Mouse (Mus musculus): Measurements from ENCODE around the gene Ap4s1. TPM values are rescaled to one million over a fixed set of nuclear protein-coding genes. Genes with fewer than 3 reads are reported as not detected.

Ap4s1 gene
- polyA plus RNA-seq, 1 experiment from 2014 or later = 11.8 TPM

- no peaks in the 10 kb centered on the region for H3K27me3 ChIP-seq
- DNase-seq (ENCODE audit: low read depth, low spot score) = no peak
- in situ Hi-C loops (cut with MboI; ENCODE audit: low pct_unique_long_range_greater_than_20kb) = no loop called here
- ChIA-PET CTCF (interaction anchor here (1.5 to 2.0 kb wide), 2 partner anchors 11 to 15 kb away, joined by 3 to 5 read pairs; no protein-coding TSS in a partner anchor), POLR2A (no interaction called here)
- no peak for ATAC-seq
- TF ChIP-seq CTCF (IDR thresholded peaks at IDR 0.05) = no peak
Observed at GRCm38 (mm10) chr12:51767454-51767853, 76.6 kb downstream of the Ap4s1 start.

- CTCF ChIA-PET = interaction anchor here (1.2 to 2.0 kb wide), 4 partner anchors 12 to 26 kb away, joined by 3 to 5 read pairs (median 4); no protein-coding TSS in a partner anchor
- DNase-seq (ENCODE audit: low read depth, low spot score) (no peak), ATAC-seq (no peak)
- in situ Hi-C loops (cut with MboI; ENCODE audit: low pct_unique_long_range_greater_than_20kb) = no loop called here
- H3K27me3 ChIP-seq = no peaks in the 10 kb centered on the region
- no peak for TF ChIP-seq CTCF (IDR thresholded peaks at IDR 0.05)
- POLR2A ChIA-PET = no interaction called here
Observed at GRCm38 (mm10) chr12:51768702-51769101, 77.9 kb downstream of the Ap4s1 start.

GRCm38 (mm10) chr12:51784842-51785241 is 94.0 kb downstream of the Ap4s1 start:
- DNase-seq (ENCODE audit: low read depth, low spot score) = no peak

More at GRCm38 (mm10) chr12:51784842-51785241, 94.0 kb downstream of the Ap4s1 start:
- H3K27me3 ChIP-seq = no peaks in the 10 kb centered on the region
- ChIA-PET CTCF (interaction anchor here (0.6 to 1.0 kb wide), 3 partner anchors 9 to 15 kb away, joined by 3 to 4 read pairs (median 3); no protein-coding TSS in a partner anchor), POLR2A (no interaction called here)
- in situ Hi-C loops (cut with MboI; ENCODE audit: low pct_unique_long_range_greater_than_20kb) = no loop called here
- peak; percentile 72 for TF ChIP-seq CTCF (IDR thresholded peaks at IDR 0.05)
- no peak for ATAC-seq

Other genes with a start within 250 kb of the Ap4s1 start
- gene Coch, start 97.7 kb upstream of the Ap4s1 start, polyA plus RNA-seq (2021) = 0.03 TPM
- 67.9 TPM for gene Strn3, start 864 bp downstream of the Ap4s1 start, polyA plus RNA-seq (2021)
- gene Hectd1, start 138.5 kb downstream of the Ap4s1 start, polyA plus RNA-seq (2021) = 57.6 TPM

Data from Patski (cell line).